ENCODE assay signal across 18 mouse cellular contexts in genomic region chr1:154555811-154556210, GRCm38 (mm10).
DNase-seq lines count a peak whose midpoint lies in the region; ATAC-seq lines count a peak whose summit lies in the region.
"Had no signal": no experiment of that assay in that cellular context is flagged by ENCODE, and none has a peak within 500 bp of the region (broad histone marks: within the 10 kb centered on the region; RNA-seq: fewer than 3 reads in every experiment).

No protein-coding gene starts in this region.

- ATAC-seq in forebrain, embryonic 15.5 days (replicated peaks), result no peak; the same call in 1 of the 2 replicates
- no peak for ATAC-seq in forebrain, embryonic 16.5 days
- no peak; the same call in 1 of the 2 replicates for ATAC-seq in limb, embryonic 11.5 days (ENCODE audit: insufficient number of reproducible peaks, low FRiP score, low TSS enrichment, low read depth)
- peak; percentile 62; the same call in 1 of the 2 replicates for ATAC-seq in intestine, embryonic 15.5 days

- no peak overlapping the region for H3K9ac ChIP-seq in forebrain, embryonic 15.5 days (replicated peaks)
- no peak overlapping the region for H3K9ac ChIP-seq in forebrain, embryonic 16.5 days (replicated peaks; ENCODE audit: low read depth, low read length)
- no peak overlapping the region for H3K9ac ChIP-seq in limb, embryonic 11.5 days (ENCODE audit: low read length)
- H3K9ac ChIP-seq in intestine, embryonic 15.5 days, result no peak overlapping the region
- H3K9ac ChIP-seq: limb, embryonic 13.5 days; stomach, embryonic 15.5 days had no signal

- H3K4me3 ChIP-seq in forebrain, embryonic 15.5 days, result no peak overlapping the region
- H3K4me3 ChIP-seq in forebrain, embryonic 16.5 days (replicated peaks; ENCODE audit: low read length), result no peak overlapping the region
- no peak overlapping the region for H3K4me3 ChIP-seq in limb, embryonic 11.5 days (ENCODE audit: low read depth, low read length)
- no peak overlapping the region for H3K4me3 ChIP-seq in limb, embryonic 10.5 days
- no peak overlapping the region for H3K4me3 ChIP-seq in intestine, embryonic 15.5 days (replicated peaks)
- H3K4me3 ChIP-seq: erythroblast, embryonic 14.5 days; limb, embryonic 13.5 days; stomach, embryonic 15.5 days had no signal

- intact Hi-C loops in left cerebral cortex, postnatal 10 days (cut with DNase I), result no loop called here

- no peaks in the 10 kb centered on the region for H3K36me3 ChIP-seq in forebrain, embryonic 15.5 days
- H3K36me3 ChIP-seq in forebrain, embryonic 16.5 days (ENCODE audit: control insufficient read depth, insufficient read depth), result no peaks in the 10 kb centered on the region
- no peaks in the 10 kb centered on the region for H3K36me3 ChIP-seq in limb, embryonic 11.5 days (ENCODE audit: control insufficient read depth, insufficient read depth, low read length)
- no peaks in the 10 kb centered on the region for H3K36me3 ChIP-seq in limb, embryonic 10.5 days
- no peaks in the 10 kb centered on the region for H3K36me3 ChIP-seq in intestine, embryonic 15.5 days
- H3K36me3 ChIP-seq: limb, embryonic 13.5 days; stomach, embryonic 15.5 days had no signal

- DNase-seq in limb, embryonic 11.5 days (ENCODE audit: low spot score), result peak; percentile 25
- DNase-seq in limb, embryonic 10.5 days (ENCODE audit: low spot score), result no peak
- peak; percentile 50 for DNase-seq in embryo, embryonic 10.5 days (ENCODE audit: low spot score)
- no peak for DNase-seq in left cerebral cortex, postnatal 10 days (ENCODE audit: extremely low spot score in 1 of 2, low spot score in 2 of 2)
- no peak for DNase-seq in gastrocnemius, postnatal 10 days
- DNase-seq: adrenal gland, adult 8-10 months; cerebellum, postnatal 25 days; gastrocnemius, postnatal 25 days; lung, adult 2 months; right cerebral cortex, postnatal 4 days; thymus, postnatal 25 days had no signal

- WGBS in forebrain, embryonic 15.5 days, result 52% methylated on average over 1 of the region's 1 CpGs
- 53% methylated on average over 1 of the region's 1 CpGs for WGBS in forebrain, embryonic 16.5 days
- WGBS in limb, embryonic 11.5 days, result 24% methylated on average over 1 of the region's 1 CpGs
- 49% methylated on average over 1 of the region's 1 CpGs for WGBS in limb, embryonic 10.5 days
- WGBS in intestine, embryonic 15.5 days, result 31% methylated on average over 1 of the region's 1 CpGs

- H3K4me1 ChIP-seq in forebrain, embryonic 15.5 days, result peaks cover 7% of the 10 kb centered on the region; the same call in 1 of the 2 replicates
- peaks cover 3% of the 10 kb centered on the region; the same call in 1 of the 2 replicates for H3K4me1 ChIP-seq in forebrain, embryonic 16.5 days (replicated peaks; ENCODE audit: control insufficient read depth, insufficient read depth, low read length)
- H3K4me1 ChIP-seq in limb, embryonic 11.5 days (ENCODE audit: control insufficient read depth, insufficient read depth, low read length), result peaks cover 7% of the 10 kb centered on the region; the same call in 1 of the 2 replicates
- peaks cover 12% of the 10 kb centered on the region; the same call in 1 of the 2 replicates for H3K4me1 ChIP-seq in limb, embryonic 10.5 days
- no peaks in the 10 kb centered on the region for H3K4me1 ChIP-seq in intestine, embryonic 15.5 days (replicated peaks)
- H3K4me1 ChIP-seq: stomach, embryonic 15.5 days had no signal

- H3K27me3 ChIP-seq in forebrain, embryonic 15.5 days, result no peaks in the 10 kb centered on the region
- no peaks in the 10 kb centered on the region for H3K27me3 ChIP-seq in forebrain, embryonic 16.5 days (replicated peaks; ENCODE audit: control insufficient read depth, insufficient read depth, low read length)
- H3K27me3 ChIP-seq in limb, embryonic 11.5 days (ENCODE audit: control insufficient read depth, insufficient read depth, low read length), result no peaks in the 10 kb centered on the region
- no peaks in the 10 kb centered on the region for H3K27me3 ChIP-seq in limb, embryonic 10.5 days (ENCODE audit: low read depth, poor library complexity, severe bottlenecking)
- no peaks in the 10 kb centered on the region for H3K27me3 ChIP-seq in intestine, embryonic 15.5 days (replicated peaks)
- H3K27me3 ChIP-seq: limb, embryonic 13.5 days; stomach, embryonic 15.5 days had no signal

- no peak overlapping the region for H3K4me2 ChIP-seq in forebrain, embryonic 15.5 days (replicated peaks)
- no peak overlapping the region for H3K4me2 ChIP-seq in forebrain, embryonic 16.5 days (ENCODE audit: low read length)
- no peak overlapping the region for H3K4me2 ChIP-seq in limb, embryonic 11.5 days (ENCODE audit: low read depth, severe bottlenecking)
- no peak overlapping the region for H3K4me2 ChIP-seq in intestine, embryonic 15.5 days (replicated peaks)
- H3K4me2 ChIP-seq: limb, embryonic 13.5 days; stomach, embryonic 15.5 days had no signal

- 0 out of 2 replicates have a peak overlapping the region, but pooled peaks have one; percentile 1 for H3K27ac ChIP-seq in forebrain, embryonic 15.5 days (replicated peaks)
- no peak overlapping the region for H3K27ac ChIP-seq in forebrain, embryonic 16.5 days (ENCODE audit: low read length)
- no peak overlapping the region for H3K27ac ChIP-seq in limb, embryonic 11.5 days (replicated peaks; ENCODE audit: low read depth, low read length)
- no peak overlapping the region for H3K27ac ChIP-seq in limb, embryonic 10.5 days
- H3K27ac ChIP-seq in intestine, embryonic 15.5 days, result 0 out of 2 replicates have a peak overlapping the region, but pooled peaks have one; percentile 5
- H3K27ac ChIP-seq: kidney, postnatal 0 days; limb, embryonic 13.5 days; stomach, embryonic 15.5 days had no signal

- H3K9me3 ChIP-seq in forebrain, embryonic 15.5 days, result no peaks in the 10 kb centered on the region
- no peaks in the 10 kb centered on the region for H3K9me3 ChIP-seq in forebrain, embryonic 16.5 days (ENCODE audit: control insufficient read depth, low read length)
- no peaks in the 10 kb centered on the region for H3K9me3 ChIP-seq in limb, embryonic 11.5 days (ENCODE audit: control insufficient read depth, low read length)
- no peaks in the 10 kb centered on the region for H3K9me3 ChIP-seq in limb, embryonic 10.5 days (replicated peaks)
- H3K9me3 ChIP-seq in intestine, embryonic 15.5 days, result no peaks in the 10 kb centered on the region
- H3K9me3 ChIP-seq: limb, embryonic 13.5 days; stomach, embryonic 15.5 days had no signal

Comparison
In these comparisons a context has a peak if more than half of its experiments do, and no peak if none do; other contexts are left out.
1. H3K27ac ChIP-seq: peak in forebrain, embryonic 15.5 days (single experiment) and intestine, embryonic 15.5 days (single experiment); none in forebrain, embryonic 16.5 days (single experiment), limb, embryonic 11.5 days (single experiment) and limb, embryonic 10.5 days (single experiment).
2. DNase-seq: peak in limb, embryonic 11.5 days (single experiment) and embryo, embryonic 10.5 days (single experiment); none in limb, embryonic 10.5 days (single experiment), left cerebral cortex, postnatal 10 days (0 of 2) and gastrocnemius, postnatal 10 days (single experiment).